Mouse (Mus musculus): Measurements from ENCODE around the gene Hoxa4.

Gene Hoxa4

GRCm38 (mm10) chr6:52164626-52165440 is 26.7 kb downstream of the Hoxa4 start, which contains the start of gene Hoxa2:
Gene Hoxa2 (minus strand): TSS chr6:52164831.
- peak; percentile 76 to 84 for DNase-seq

- peak; percentile 61 to 71 for DNase-seq
Observed at GRCm38 (mm10) chr6:52164051-52164625, 27.4 kb downstream of the Hoxa4 start.

- DNase-seq = peak; percentile 61 to 71
Observed at GRCm38 (mm10) chr6:52163366-52164031, 28.1 kb downstream of the Hoxa4 start.

GRCm38 (mm10) chr6:52162611-52163365 is 28.8 kb downstream of the Hoxa4 start:
- peak in 1 of 2 experiments; percentile 51 for DNase-seq

GRCm38 (mm10) chr6:52162093-52162380 is 29.5 kb downstream of the Hoxa4 start:
- DNase-seq = peak in 1 of 2 experiments; percentile 29

GRCm38 (mm10) chr6:52161336-52162092 is 30.0 kb downstream of the Hoxa4 start:
- peak in 1 of 2 experiments; percentile 17 for DNase-seq

- peak; percentile 80 to 85 for DNase-seq
Observed at GRCm38 (mm10) chr6:52160511-52161335, 30.8 kb downstream of the Hoxa4 start.

GRCm38 (mm10) chr6:52159979-52160378 is 31.6 kb downstream of the Hoxa4 start:
- DNase-seq = peak; percentile 32 to 54

- DNase-seq = peak; percentile 55 to 71
Observed at GRCm38 (mm10) chr6:52159164-52159761, 32.3 kb downstream of the Hoxa4 start.

GRCm38 (mm10) chr6:52158276-52159051 is 33.1 kb downstream of the Hoxa4 start, which contains the start of gene Hoxa1:
Gene Hoxa1 (minus strand): TSS chr6:52158317.
- DNase-seq = peak; percentile 88 to 93

- DNase-seq = no peak
Observed at GRCm38 (mm10) chr6:52157466-52158275, 33.9 kb downstream of the Hoxa4 start.

- peak in 1 of 2 experiments; percentile 6 for DNase-seq
Observed at GRCm38 (mm10) chr6:52156551-52157200, 34.9 kb downstream of the Hoxa4 start.

GRCm38 (mm10) chr6:52155471-52155870 is 36.1 kb downstream of the Hoxa4 start:
- DNase-seq = no peak

- peak in 1 of 2 experiments; percentile 9 for DNase-seq
Observed at GRCm38 (mm10) chr6:52154044-52154443, 37.5 kb downstream of the Hoxa4 start.

- DNase-seq = peak in 1 of 2 experiments; percentile 4
Observed at GRCm38 (mm10) chr6:52153270-52153669, 38.3 kb downstream of the Hoxa4 start.

GRCm38 (mm10) chr6:52152226-52153193 is 39.0 kb downstream of the Hoxa4 start:
- peak in 1 of 2 experiments; percentile 7 for DNase-seq

- DNase-seq = no peak
Observed at GRCm38 (mm10) chr6:52151571-52151970, 40.0 kb downstream of the Hoxa4 start.

Data from kidney, postnatal 4 days (tissue).